Mouse (Mus musculus): ENCODE data around the gene Aatf. TPM values are rescaled to one million over a fixed set of nuclear protein-coding genes. Genes with fewer than 3 reads are reported as not detected.

Aatf gene
- polyA plus RNA-seq, 1 experiment from 2014 or later = 63.3 TPM

DNA sequence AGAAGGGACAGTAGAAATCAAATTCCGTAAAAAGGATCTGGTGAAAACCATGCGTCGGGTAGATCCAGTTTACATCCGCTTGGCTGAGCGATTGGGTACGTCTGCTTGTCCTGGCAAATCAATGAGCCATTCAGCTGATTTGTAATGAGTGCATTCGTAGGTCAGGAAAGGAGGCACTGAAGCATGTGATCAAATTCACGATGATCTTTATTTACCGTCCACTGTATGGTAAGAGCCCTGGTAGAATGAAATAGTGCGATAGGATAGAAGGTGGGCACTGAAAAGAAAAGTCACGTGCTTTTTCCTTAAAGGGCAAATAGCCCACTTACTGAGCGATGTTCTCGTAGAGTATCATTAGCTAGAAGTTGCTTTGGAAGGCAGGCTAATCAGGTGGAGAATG, 130.9 kb downstream of the Aatf start:
- Histone ChIP-seq H3K4me1 (replicated peaks) (no peaks in the 10 kb centered on the region), H3K9ac (no peak overlapping the region), H3K36me3 (0 out of 2 replicates have a peak, but pooled peaks cover 5% of the 10 kb centered on the region), H3K4me3 (replicated peaks) (no peak overlapping the region), H3K27me3 (replicated peaks) (no peaks in the 10 kb centered on the region), H3K4me2 (replicated peaks) (no peak overlapping the region), H3K27ac (no peak overlapping the region), H3K9me3 (no peaks in the 10 kb centered on the region)
- no peak for ATAC-seq
- WGBS = 86% methylated on average over 13 of the region's 13 CpGs

- Histone ChIP-seq H3K9ac (no peak overlapping the region), H3K4me1 (replicated peaks) (no peaks in the 10 kb centered on the region), H3K4me3 (replicated peaks) (no peak overlapping the region), H3K27ac (no peak overlapping the region), H3K36me3 (0 out of 2 replicates have a peak, but pooled peaks cover 3% of the 10 kb centered on the region), H3K27me3 (replicated peaks) (no peaks in the 10 kb centered on the region), H3K9me3 (no peaks in the 10 kb centered on the region), H3K4me2 (replicated peaks) (no peak overlapping the region)
- WGBS = 83% methylated on average over 13 of the region's 13 CpGs
- no peak for ATAC-seq
Observed at GRCm38 (mm10) chr11:84376510-84377365, 136.6 kb downstream of the Aatf start.

DNA sequence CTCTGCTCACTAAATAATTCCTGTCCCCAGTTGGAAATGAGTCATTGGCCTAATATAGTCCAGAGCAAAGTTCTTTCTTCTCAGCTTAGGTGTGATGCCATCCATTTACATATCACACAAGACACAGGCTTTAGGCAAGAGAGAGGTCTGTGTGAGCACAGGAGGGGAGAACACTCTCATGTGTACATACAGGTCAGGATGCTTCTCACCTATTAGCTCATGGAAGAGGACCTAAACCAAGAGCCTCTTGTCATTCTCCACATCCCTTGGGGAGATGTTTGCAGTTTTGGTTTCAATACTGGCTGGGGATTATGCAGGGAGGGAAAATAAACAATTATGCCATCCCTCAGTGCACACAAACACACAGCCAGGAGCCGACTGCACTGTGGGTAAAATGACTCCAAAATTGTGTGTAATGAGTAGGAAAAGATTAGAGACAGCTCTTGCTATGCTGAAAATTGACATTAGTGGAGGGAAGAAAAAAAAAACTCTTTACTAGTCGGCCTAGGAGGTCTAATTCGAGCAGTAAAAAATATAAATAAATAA, 137.3 kb downstream of the Aatf start:
- no peak for ATAC-seq
- no peak overlapping the region for H3K9ac ChIP-seq
- no peak overlapping the region for H3K4me2 ChIP-seq (replicated peaks)
- no peak overlapping the region for H3K4me3 ChIP-seq (replicated peaks)
- peaks cover 3% of the 10 kb centered on the region; the same call in 1 of the 2 replicates for H3K36me3 ChIP-seq
- H3K27me3 ChIP-seq (replicated peaks) = no peaks in the 10 kb centered on the region
- WGBS = 62% methylated on average over 3 of the region's 3 CpGs
- no peak overlapping the region for H3K27ac ChIP-seq
- H3K4me1 ChIP-seq (replicated peaks) = no peaks in the 10 kb centered on the region
- H3K9me3 ChIP-seq = no peaks in the 10 kb centered on the region

DNA sequence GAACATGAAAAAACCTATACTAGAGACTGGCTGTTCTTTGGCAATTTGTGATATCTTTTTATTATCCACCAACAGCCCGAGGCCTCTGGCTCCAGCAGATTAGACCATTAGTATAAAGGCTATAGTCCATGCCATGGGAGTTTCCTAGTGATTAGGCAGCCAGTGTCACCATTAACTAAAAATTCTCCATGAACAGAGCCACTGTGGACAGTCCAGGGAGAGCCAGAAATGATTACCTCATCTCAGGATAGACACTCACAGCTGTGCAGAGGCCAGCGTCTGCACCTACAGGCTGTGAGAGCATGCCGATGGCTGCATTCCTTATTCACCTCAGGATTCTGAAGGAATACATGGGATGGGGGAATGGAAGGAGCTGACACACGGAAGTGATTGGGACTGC, 140.2 kb downstream of the Aatf start:
- no peaks in the 10 kb centered on the region for H3K4me1 ChIP-seq (replicated peaks)
- H3K4me2 ChIP-seq (replicated peaks) = no peak overlapping the region
- no peak overlapping the region for H3K27ac ChIP-seq
- 78% methylated on average over 4 of the region's 4 CpGs for WGBS
- no peak overlapping the region for H3K4me3 ChIP-seq (replicated peaks)
- no peaks in the 10 kb centered on the region for H3K27me3 ChIP-seq (replicated peaks)
- no peaks in the 10 kb centered on the region for H3K9me3 ChIP-seq
- peaks cover 3% of the 10 kb centered on the region; the same call in 1 of the 2 replicates for H3K36me3 ChIP-seq
- ATAC-seq = peak; percentile 58; the same call in 1 of the 2 replicates
- H3K9ac ChIP-seq = no peak overlapping the region

Other genes with a start within 250 kb of the Aatf start
- 0.24 and 0.49 TPM in 2 replicates for gene Lhx1, start 12.0 kb upstream of the Aatf start, polyA plus RNA-seq (2015; fragmentation: Nextera tagmentation; extraction: Ambion mirVana)